Mouse (Mus musculus): ENCODE data around the gene Vmn1r3.

- TF ChIP-seq CTCF (IDR thresholded peaks at IDR 0.05; ENCODE audit: borderline replicate concordance, insufficient read depth, low read depth, low read length) (no peak), POLR2A (IDR thresholded peaks at IDR 0.05; ENCODE audit: borderline replicate concordance, insufficient read depth, low read length) (no peak)
Observed at GRCm38 (mm10) chr4:3226488-3226887, 41.3 kb upstream of the Vmn1r3 start.

All from cerebellum, adult 2 months (tissue).